Mouse (Mus musculus) heart, postnatal 4 days (tissue): ENCODE data around the gene Epha2. TPM values are rescaled to one million over a fixed set of nuclear protein-coding genes. Genes with fewer than 3 reads are reported as not detected.

Source experiments
- DNase-seq: peaks from one replicate; pipeline ENCODE4 v3.0.0; 2021
- total RNA-seq, 2 experiments: library from RNA; stranded (reverse); gene quantifications; 2 replicates each; pipeline ENCODE4 v1.2.3; 2021

Gene Epha2
- total RNA-seq, 2 experiments from 2014 or later: 10.1 to 10.9 TPM

DNA sequence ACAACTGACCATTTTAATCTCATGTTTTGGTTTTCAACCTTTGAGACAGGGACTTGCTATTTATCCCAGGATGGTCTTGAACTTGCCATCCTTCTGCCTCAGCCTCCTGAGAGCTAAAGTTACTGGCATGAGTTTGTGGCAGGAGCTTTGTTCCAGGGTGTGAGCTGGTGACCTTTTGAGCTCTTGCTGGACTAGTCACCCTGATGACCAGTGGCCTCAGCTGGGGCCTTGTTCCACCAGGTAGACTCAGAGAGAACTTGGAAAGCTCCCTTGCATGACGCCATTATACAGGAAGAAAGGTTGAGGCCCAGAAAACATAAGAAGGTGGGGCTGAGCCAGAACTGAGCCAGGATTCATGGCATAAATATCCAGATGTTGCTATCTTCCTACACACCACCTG, 20.6 kb upstream of the Epha2 start:
- no peak for DNase-seq

DNA sequence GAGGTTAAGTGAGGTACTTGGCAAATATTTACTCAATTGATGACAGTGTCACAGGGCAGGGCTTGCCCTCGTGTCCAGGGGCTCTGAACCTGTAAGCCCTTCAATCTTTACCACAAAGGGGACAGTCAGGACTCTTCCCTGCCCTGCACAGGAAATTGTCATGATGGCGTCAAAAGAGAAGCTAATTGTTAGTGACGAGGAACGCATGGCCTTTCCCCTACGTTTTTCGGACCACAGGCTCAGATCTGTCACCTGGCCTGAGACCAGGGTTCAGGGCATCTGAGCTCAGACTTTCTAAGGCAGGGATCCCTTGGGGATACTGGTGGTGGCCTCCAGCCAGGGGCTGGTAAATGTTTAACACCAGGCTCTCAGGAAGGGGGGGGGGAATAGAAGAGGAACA, 19.9 kb upstream of the Epha2 start:
- peak; percentile 52 for DNase-seq

DNA sequence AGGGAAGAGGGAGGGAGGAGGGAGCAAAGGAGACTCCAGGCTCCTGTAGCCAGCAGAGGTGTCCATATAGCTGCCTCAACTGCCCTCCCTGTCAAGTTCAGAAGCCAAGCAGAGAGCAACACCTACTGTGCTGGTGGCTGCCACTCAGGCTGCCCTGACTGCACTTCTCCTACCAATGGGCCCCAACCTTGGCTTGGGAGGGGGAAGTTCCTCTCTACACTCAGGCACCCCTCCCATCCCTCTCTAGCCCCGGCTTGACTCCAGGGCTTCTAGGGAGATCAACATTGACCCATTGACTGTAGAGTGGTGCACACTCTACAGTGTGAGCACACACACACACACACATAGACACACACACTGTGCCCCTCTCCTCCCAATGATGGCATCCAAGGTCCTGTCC, 19.5 kb upstream of the Epha2 start:
- no peak for DNase-seq

DNA sequence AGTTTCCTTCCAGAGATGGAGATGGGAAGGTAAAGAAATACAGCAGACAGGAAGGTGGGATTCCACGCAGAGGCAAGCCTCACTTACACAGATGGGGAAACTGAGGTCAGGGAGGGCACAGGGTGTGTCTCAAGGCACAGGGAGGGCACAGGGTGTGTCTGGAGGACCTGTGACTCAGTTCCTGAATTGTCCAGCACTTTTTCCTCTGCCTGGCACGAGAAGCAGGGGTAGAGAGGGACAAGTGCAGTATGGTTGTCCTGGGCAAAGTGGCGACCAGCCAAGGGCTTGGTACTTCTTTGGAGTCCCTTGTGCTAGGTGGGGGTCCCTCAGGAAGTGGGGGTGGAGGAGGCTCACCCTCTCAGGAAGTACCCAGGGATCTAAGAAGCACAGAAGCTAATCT, 19.0 kb upstream of the Epha2 start:
- DNase-seq: no peak

DNA sequence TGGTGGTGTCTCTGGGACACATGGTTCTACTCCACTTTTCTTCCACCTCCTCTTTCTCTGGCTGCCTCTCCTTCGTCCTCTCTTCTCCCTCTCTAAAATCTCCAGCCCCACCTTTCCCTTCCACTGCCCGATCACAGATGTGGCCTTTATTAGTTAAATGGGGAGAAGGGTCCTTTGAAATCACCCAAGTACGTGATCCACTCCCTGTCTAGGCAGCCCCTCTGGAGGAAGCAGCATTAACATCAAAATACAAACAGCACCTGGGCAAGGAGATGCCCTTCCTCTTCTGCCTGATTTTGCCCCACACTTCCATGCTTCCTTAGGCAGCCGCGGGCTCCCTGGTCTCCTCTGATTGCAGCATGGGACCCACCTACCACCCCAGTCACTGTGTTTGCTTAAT, 18.4 kb upstream of the Epha2 start:
- no peak for DNase-seq

DNA sequence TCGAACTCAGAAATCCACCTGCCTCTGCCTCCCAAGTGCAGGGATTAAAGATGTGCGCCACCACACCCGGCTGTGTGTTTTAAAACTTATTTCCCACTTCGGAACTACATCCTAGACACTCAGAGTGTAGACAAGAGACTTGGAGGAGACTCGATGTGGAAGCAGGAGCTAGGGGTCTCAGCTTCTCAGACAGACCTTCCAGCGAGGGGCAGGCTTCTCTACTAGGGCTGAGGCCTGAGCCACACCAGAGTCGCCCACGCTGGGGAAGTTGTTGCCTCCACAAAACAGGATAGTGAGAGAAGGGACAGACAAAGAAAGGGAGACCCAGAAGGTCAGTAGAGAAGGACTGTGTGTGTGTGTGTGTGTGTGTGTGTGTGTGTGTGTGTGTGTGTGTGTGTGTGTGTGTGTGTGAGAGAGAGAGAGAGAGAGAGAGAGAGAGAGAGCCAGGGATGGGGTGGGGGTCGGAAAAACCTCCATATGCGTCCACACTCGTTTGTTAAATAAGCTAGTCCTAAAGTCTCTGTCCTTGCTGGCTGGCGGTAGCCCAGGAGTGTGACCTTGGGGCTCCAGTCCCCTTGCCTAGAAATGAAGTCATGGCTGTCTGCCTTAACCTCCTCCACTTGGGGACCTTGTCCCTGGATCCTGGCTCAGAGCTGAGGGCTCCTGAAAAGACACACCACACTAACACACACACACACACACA, 17.7 kb upstream of the Epha2 start:
- DNase-seq: no peak

DNA sequence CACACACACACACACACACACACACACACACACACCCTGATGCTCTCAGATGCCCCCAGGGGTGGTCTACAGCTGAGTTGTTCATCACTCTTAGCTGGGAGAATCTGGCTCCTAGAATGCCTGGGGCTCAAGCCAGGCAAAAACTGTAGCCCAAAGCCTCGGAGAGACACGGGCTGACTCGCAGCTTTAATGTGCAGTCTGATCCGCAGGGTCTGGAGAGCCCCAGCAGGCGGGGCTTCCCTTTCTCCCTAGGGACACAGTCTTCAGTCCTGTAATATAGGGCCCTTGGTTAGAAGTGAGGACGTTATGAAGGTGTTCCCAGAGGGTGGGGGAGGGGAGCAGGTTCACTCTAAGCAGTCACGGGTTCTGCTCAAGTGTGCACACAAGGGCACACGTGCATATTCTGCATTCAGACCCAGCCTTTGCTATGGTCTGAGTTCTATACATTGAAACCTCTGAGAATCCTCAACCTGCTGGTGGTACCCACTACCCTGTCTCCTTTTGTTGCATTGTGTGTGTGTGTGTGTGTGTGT, 17.1 kb upstream of the Epha2 start:
- no peak for DNase-seq

DNA sequence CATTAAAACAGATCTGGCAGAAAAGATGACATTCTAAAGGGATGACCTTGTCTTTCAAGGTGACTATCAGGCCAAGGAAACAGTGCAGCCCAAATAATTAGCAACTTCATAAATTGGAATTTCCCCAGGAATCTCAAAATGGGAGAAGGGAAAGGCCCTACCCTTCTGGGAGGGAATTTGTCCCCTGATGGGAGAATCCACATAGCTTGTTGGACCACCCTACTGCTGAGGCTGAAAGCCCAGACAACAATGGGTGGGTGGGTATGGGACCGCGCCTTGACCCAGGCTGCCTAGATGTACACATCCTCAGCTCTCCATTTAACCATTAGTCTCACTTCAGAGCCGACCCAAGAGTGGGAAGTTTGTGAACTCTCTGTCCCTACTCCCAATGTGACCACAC, 16.6 kb upstream of the Epha2 start:
- no peak for DNase-seq

DNA sequence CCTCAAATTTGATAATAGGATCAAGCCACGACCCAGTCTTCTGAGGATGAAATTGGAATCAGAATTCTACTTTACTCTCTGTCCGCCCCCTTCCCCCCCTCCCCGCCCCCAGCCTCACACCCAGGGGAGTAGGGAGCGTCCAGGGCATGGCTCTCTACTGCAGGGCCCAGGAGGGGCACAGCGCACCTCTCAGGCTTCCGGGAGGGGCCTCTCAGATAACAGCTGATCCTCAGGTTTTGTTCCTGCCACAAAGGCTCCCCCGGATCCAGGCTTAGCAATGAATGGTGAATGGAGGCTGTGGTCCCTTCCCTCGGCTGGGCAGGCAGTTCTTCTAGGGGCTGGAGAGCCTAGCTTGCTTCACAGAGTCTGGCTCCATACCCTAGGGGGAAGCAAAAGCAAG, 15.9 kb upstream of the Epha2 start:
- no peak for DNase-seq

DNA sequence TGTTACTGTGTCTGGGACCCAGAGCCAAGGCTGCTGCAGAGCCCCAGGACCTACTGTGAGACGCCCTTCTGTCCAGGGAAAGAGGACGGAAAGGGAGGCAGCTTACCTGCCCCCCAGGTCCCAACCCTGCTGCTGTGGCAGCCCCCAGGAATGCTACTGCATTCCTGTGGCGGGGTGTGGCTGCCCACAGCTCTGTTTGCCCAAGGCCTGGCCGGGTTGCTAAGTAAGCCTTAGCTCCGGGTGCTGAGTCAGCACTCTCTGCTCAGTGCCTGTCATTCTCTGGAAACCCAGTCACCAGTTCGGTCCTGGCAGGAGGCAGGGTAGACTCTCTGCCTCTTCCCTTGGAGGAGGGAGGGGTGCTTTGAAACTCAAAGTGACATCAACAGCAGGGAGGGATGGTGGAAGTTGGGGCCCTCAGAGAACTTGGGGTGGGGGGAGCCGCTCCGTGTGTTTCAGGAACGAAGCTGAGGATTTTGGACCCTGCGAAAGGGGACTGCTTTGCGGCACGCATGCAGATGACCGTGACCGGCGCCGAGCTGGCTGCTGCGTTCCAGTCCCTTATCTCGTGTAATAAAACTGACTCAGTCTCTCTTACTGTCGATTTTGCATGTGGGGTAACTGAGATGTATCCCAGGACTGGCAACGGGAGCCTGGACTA, 14.1 kb upstream of the Epha2 start:
- DNase-seq: peak; percentile 51

DNA sequence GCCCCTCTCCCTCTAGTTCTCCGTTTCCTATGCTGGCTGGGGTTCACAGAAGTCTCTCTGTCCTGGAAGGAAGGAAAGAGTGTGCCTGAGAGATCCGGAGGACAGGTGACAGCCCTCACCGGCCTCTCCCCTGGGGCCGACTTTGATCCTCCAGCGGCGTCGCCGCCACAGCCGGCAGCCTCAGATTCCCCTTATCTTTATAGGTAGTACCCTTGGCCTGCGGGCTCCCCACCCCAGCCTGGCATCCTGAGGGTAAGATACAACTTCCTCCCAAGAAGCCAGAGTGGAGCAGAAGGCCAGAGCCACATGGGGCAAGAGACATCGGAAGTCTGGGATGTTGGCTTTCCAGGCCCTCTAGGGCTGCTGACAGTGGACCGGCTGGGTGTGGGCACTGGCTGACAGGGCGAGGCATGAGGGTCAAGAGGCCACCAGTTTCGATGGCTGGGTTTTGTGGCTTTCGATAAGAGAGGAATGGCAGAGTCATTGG, 13.5 kb upstream of the Epha2 start:
- no peak for DNase-seq

DNA sequence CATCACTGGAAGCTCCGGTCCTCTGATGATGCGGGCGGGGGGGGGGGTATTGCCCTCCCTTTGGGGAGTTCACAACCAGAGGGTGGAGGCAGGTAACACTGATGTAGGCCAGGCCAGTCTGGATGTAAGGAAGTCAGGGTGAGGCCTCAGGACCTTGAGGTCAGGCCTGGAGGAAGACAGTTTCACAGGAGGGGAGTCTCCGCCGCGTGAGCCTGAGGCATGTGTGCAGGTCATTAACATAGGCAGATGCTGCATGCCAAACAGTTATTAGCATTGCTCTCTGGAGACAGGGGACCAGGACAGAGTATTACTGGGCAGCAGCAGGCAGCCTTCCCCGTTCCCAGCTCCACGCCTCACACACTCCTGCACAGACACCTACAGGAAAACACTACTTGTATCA, 12.9 kb upstream of the Epha2 start:
- DNase-seq: no peak

DNA sequence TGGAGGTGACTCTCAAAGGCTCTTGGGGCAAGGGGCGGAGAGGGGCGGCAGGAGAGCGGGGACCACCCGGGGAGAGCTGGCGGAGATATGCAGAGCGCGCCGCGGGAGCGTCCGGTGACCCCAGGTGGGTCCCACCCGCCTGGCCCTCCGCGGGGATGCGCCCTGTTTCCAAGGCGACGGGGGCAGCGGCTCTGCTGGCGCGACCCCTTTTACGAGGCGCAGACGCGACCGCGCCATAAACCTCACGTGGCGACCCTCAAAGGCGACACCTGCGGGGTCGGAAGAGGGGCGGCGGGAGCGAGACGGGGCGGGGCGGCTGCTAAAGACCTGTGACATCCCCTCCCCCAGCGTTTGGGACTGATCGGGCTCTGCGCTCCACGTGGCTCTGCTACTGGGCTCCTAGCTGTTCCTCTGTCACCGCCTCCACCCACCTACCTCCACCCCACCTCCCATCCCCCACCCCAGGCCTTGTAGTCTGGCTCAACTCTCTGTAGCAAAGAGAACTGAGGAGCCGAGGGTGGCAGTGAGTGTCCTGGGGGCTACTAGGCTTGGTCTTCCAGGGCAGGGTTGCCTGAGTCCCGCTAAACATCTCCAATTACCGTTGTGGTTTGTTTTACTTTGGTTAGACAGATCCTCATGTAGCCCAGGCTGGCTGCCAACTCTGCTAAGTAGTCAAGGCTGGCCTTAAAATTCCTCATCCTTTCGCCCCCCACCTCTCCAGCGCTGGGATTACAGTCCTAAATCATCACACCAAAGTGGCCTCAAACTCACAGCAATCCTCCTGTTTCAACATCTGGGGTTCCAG, 9.3 kb upstream of the Epha2 start:
- DNase-seq: no peak

DNA sequence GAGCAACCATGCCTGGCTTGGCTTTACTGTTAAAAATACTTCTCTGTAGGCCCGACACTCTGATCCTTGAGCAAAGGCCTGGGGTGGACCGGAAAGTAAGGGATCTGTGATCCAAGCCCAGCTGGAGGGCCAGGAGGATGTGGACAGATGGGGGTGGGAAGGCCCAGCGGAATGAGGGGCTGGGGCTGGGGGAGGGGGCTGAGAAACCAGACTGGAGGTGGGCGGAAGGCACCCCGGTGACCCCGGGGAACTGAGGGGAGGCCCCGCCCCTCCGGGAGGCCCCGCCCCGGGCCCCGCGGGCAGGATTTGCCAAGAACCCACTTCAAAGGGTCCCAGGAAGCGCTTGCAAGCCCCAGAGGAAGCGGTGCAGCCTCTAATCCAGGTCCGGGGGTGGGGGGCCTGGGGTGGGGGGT, 5.3 kb upstream of the Epha2 start:
- no peak for DNase-seq

DNA sequence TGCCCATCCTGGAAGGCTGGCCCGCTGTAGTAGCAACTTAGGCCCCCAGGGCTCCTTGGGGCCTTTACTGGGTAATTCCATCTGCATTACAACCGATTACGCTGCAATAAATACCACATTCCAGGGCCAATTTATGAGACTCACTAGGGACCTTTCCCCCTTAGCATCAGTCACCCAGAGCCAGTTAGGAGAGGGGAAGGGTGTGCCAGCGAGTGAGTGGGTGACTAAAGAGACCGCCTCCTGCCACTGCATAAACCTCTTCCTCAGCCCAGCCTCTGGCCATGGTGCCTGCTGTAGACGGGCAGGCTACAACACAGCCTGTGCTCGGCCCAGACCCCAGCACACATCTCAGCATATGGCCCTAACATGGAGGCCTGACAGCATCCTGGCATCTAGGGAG, 3.1 kb upstream of the Epha2 start:
- DNase-seq: no peak

DNA sequence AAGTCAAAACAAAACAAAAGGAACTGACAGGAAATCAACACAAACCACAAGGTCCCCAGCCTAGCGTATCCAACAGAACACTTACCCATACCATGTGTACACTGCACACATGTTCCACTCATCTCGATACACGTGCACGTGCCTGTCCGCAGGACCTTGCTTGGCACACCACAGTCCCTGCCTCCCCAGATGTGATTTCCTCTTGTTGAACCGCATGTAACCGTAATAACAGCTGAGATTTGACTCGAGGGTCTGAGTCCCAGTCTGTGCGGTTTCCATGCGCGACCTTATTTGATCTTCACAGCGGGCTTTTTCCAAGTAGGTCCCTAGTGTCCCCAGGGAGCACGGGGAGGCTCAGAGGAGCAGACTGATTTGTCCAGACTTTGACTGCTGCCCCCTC, 1.7 kb upstream of the Epha2 start:
- DNase-seq: no peak

DNA sequence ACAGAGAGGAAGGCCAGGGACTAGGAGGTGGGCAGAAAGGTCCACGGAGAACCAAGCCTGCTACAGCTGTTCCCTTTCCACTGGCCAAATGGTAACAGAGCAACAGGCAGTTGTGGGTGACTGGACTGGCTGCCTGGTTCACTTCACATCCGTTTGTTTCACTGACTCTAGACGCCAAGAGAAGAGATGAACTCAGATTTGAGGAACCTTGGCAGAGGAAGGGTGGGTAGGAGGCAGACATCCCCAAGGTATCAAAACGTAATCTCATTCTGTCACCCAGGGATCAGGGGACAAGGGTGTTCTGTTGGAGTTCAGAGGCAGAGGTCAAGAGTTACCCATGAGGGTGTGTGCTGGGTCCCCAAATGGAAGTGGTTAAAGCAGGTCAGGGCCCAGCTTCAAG, 844 bp upstream of the Epha2 start:
- DNase-seq: no peak

DNA sequence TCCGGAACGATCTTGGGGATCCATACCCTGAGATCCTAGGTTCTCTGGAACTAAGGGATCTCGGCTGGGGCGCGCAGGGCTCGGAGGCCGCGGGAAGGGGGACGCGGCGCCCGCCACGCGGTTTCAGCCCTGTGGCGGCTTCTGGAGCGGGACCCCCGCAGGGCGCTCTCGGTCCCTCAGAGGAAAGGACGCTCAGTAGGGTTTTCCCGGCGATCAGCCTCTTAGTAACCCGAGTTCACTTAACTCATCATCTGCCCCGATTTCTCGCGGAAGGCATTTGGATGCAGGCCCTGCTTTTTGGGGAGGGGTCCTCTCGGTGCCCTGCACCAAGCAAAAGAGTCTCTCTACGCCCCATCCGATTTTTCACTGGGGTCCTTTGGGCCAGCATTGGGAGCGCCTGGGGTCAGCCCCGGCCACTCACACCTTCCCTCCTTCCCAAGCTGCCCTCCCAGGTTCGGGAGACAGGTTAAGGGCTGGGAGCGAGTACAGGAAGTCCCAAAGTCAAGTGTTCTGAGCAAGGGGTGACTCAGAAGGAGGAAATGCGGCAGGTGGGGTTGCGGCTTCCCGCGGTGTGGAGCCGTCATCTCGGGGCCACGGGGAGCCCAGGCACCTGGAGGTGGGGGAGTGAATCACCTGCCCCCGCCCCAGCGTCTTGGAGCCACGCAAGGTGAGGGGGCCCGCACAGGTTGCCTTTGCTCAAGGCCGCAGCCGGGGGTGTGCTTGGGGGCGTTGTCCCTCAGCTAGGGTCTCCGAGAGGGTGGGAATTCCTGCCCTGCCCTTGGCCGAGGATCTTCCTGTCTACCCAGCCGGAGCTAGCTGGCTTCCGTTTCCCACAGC, 769 bp downstream of the Epha2 start:
- no peak for DNase-seq

DNA sequence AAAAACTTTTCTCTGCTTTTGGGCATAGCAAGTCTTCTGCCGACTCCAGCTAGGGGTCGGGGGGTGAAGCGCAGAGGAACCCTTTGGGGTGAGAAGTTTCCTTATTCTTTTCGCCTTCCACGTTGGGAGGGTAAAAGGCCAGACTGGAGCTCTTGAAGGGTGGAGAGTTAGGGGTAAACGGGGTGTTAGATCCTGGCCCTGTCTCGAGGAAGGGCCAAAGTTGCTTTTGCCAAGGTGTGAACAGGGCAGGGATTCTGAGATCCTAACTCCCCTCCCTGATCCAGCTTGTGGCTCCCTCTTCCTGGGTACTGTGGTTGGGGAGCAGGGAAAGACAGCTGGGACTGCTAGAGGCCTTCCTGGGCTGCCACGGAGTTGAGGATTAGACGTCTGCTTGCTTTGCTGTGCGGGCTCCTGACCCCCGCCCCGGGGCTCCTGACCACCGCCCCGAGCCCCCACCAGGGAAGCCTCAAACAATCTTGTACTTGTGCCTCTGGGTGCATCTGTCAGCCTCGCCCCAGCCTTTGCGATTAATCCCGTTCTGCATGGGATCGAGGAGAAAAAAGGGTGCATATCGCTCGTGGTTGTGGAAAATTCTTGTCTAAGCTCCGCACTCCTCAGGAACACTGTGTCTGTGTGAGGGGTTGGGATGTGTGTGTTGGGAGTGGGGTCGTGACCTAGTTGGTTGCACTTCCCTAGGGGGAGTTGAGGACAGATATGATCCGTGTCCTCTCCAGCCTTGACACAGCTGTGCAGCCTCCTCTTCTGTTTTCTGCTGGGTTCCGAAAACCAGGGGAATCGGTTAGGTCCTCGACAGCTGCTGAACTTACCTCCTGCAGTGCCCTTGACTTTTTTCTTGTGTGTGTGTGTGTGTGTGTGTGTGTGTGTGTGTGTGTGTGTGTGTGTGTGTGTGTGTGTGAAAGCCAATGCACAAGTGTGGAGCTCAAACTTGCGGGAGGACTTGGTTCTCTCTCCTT, 1.7 kb downstream of the Epha2 start:
- no peak for DNase-seq

DNA sequence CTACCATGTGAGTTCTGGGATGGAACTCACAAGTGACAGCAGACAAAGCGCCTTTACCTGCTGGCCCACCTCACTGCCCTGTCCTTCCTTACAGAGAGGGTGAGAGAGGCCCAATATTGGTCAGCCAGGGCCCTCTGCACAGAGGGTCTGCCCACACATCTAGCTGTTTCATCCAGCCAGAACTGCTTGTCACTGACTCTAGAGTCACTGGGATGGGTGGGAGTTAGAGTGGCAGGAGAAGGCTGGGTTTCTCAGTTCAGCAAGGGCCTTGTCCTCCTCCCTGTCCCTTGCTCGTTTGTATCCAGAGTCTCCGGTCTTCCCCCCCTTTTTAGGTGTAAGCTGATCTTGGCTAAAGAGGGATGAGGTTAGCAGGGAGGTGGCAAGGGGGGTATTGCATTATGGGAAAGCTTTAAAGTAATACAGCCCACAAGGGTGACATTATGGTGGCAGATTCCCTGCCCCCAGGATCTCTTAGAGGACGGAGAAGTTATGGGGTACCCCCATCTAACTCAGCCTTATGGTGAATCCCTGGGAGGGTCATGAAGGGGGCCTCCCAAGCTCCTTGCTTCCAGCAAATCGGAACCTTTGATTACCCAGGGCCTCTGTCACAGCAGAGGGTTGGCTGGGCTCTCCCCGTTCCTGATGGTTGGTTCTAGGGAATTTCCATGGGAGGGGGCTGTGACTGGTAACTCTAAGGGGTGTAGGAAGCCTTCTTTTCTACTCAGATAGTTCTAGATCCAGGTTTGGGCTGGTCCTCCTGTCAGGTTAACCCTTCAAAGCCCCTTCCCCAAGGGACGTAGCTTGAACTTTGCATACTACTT, 2.6 kb downstream of the Epha2 start:
- no peak for DNase-seq
